Mouse (Mus musculus) cerebellum, postnatal 36 days (tissue): Measurements from ENCODE around the gene Khdc1c.
A peak's percentile ranks its signal among the peaks of the same experiment; 100 is the strongest.
"Not testable (repeated sequence)": the region's sequence is repeated elsewhere in the genome, so short reads cannot be mapped to it uniquely, and the experiment has no call there.

Source experiments
- DNase-seq, 2 experiments: peaks; one replicate each; pipeline ENCODE4 v3.0.0; 2021 to 2022; ENCODE audit warnings: mixed read lengths in 2 of 2

The Khdc1c gene

GRCm38 (mm10) chr1:21368031-21368430 is at the start of gene Khdc1c:
Gene Khdc1c (plus strand): TSS chr1:21368331.
- not testable (repeated sequence) for DNase-seq

- DNase-seq: not testable (repeated sequence)
Observed at GRCm38 (mm10) chr1:21320271-21320670, 47.9 kb upstream of the Khdc1c start.

GRCm38 (mm10) chr1:21321656-21322055 is 46.5 kb upstream of the Khdc1c start:
- no peak for DNase-seq

- no peak for DNase-seq
Observed at GRCm38 (mm10) chr1:21323996-21324574, 44.0 kb upstream of the Khdc1c start.

GRCm38 (mm10) chr1:21324633-21325032 is 43.5 kb upstream of the Khdc1c start:
- no peak for DNase-seq

- DNase-seq: no peak
Observed at GRCm38 (mm10) chr1:21326733-21327132, 41.4 kb upstream of the Khdc1c start.

GRCm38 (mm10) chr1:21331161-21331560 is 37.0 kb upstream of the Khdc1c start:
- DNase-seq: not testable (repeated sequence)

GRCm38 (mm10) chr1:21333222-21333973 is 34.7 kb upstream of the Khdc1c start:
- DNase-seq: no peak

- no peak for DNase-seq
Observed at GRCm38 (mm10) chr1:21335836-21336235, 32.3 kb upstream of the Khdc1c start.

- no peak for DNase-seq
Observed at GRCm38 (mm10) chr1:21340745-21341144, 27.4 kb upstream of the Khdc1c start.

GRCm38 (mm10) chr1:21344253-21344652 is 23.9 kb upstream of the Khdc1c start:
- peak; percentile 16 to 31 for DNase-seq

GRCm38 (mm10) chr1:21344752-21345151 is 23.4 kb upstream of the Khdc1c start:
- not testable (repeated sequence) for DNase-seq

- DNase-seq: no peak
Observed at GRCm38 (mm10) chr1:21349341-21349740, 18.8 kb upstream of the Khdc1c start, which contains the start of gene Khdc1a. Gene Khdc1a (plus strand): TSS chr1:21349641.

- DNase-seq: no peak
Observed at GRCm38 (mm10) chr1:21383256-21383655, 15.1 kb downstream of the Khdc1c start, which contains the start of gene Khdc1b. Gene Khdc1b (plus strand): TSS chr1:21383556.

GRCm38 (mm10) chr1:21391138-21391671 is 23.1 kb downstream of the Khdc1c start:
- DNase-seq: no peak

- DNase-seq: no peak
Observed at GRCm38 (mm10) chr1:21402804-21403203, 34.7 kb downstream of the Khdc1c start.

- no peak for DNase-seq
Observed at GRCm38 (mm10) chr1:21407266-21407665, 39.1 kb downstream of the Khdc1c start.

GRCm38 (mm10) chr1:21411331-21412196 is 43.4 kb downstream of the Khdc1c start:
- peak; percentile 76 to 82 for DNase-seq

GRCm38 (mm10) chr1:21412197-21412555 is 44.0 kb downstream of the Khdc1c start:
- DNase-seq: no peak

- no peak for DNase-seq
Observed at GRCm38 (mm10) chr1:21419370-21419769, 51.2 kb downstream of the Khdc1c start.
